Mouse (Mus musculus) embryonic stem cell, embryonic (primary cell): Measurements from ENCODE around the gene Gm10065.

Source experiments
- CTCF ChIA-PET, 4 experiments: fragments of 300-600 bp in 2 of 4; fragments of 350-600 bp in 2 of 4; sonication (Branson Sonifier 250); formaldehyde crosslinking; loops; one replicate each; lab custom pipeline; 2022; ENCODE audit warnings: inconsistent platforms in 2 of 4; lab: Charles Lee
- POLR2A ChIA-PET, 4 experiments: fragments of 300-600 bp in 2 of 4; fragments of 350-600 bp in 2 of 4; sonication (Branson Sonifier 250); formaldehyde crosslinking; loops; one replicate each; lab custom pipeline; 2022; ENCODE audit warnings: antibody characterized with exemption in 4 of 4, inconsistent platforms in 1 of 4; lab: Charles Lee

Gm10065 gene

DNA sequence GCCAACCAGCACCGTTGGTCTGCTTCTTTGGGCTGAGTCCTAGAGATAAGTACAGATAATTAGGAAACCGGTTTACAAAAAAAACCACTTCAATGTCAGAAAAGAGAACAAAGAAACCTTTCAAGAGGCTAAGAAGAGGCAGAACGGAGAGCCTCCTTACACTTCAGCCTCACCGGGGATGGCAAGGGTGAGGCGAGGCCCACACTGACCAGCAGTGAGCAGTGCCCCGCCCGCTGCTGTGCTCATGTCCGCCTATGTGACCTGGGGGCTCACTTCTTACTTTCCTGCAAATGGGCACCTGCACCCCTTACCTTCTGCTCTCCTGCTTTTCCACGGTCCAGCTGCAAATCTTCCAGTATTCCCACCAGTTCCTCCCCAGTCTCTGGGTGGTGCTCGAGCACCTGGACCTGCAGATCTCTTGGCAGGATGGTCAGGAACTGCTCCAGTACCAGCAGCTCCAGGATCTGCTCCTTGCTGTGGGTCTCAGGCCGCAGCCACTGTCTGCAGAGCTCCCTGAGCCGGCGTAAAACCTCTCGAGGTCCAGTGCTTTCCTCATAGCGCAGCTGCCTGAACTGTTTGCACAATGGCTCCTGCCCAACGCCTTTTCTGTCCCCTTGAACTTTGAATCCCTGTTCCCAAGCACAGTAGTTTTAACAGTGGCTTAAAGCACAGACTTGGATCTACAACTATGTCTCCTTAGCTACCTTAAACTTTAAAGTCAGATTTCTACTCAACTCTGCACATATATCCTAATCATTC lies 31.2 kb downstream of the Gm10065 start:
- ChIA-PET CTCF (interaction anchor here in 1 of 4 experiments (0.6 kb wide), 1 partner anchor 34 kb away, joined by 3 read pairs; no protein-coding TSS in a partner anchor), POLR2A (interaction anchor here in 3 of 4 experiments (0.6 to 0.8 kb wide), 4 partner anchors 99 to 1495 kb away, joined by 3 to 5 read pairs (median 4); no protein-coding TSS in a partner anchor)

- ChIA-PET CTCF (interaction anchor here in 1 of 4 experiments (0.6 kb wide), 1 partner anchor 40 kb away, joined by 3 read pairs; no protein-coding TSS in a partner anchor), POLR2A (no interaction called here)
These were observed 32.4 kb downstream of the Gm10065 start for GRCm38 (mm10) chr13:21446796-21447195.

GRCm38 (mm10) chr13:21441207-21441572 lies 38.1 kb downstream of the Gm10065 start:
- POLR2A ChIA-PET: interaction anchor here (0.5 to 3.6 kb wide), 26 partner anchors 8 to 1970 kb away, joined by 3 to 20 read pairs (median 4); partner anchors contain the start of genes Zkscan8 (in 3 of the 4), Zscan26 (in 3 of the 4) and Nkapl (in 2 of the 4)

GRCm38 (mm10) chr13:21440503-21441206 lies 38.6 kb downstream of the Gm10065 start, which contains the start of gene Pgbd1:
TSS of gene Pgbd1 (minus strand) at chr13:21441058.
- ChIA-PET POLR2A (interaction anchor here (0.5 to 3.6 kb wide), 30 partner anchors 9 to 1971 kb away, joined by 3 to 20 read pairs (median 4); partner anchors contain the start of genes Zkscan8 (in 3 of the 4), Zscan26 (in 3 of the 4), Hist1h1b (in 1 of the 4) and Hist1h4k (in 1 of the 4)), CTCF (interaction anchor here in 2 of 4 experiments (0.6 to 1.1 kb wide), 4 partner anchors 12 to 293 kb away, joined by 3 to 12 read pairs (median 3); no protein-coding TSS in a partner anchor)

More at GRCm38 (mm10) chr13:21441207-21441572, 38.1 kb downstream of the Gm10065 start:
- CTCF ChIA-PET: interaction anchor here in 1 of 4 experiments (0.6 to 1.1 kb wide), 2 partner anchors 12 to 114 kb away, joined by 3 read pairs; no protein-coding TSS in a partner anchor

GRCm38 (mm10) chr13:21435476-21435875 lies 43.8 kb downstream of the Gm10065 start:
- CTCF ChIA-PET: no interaction called here
- POLR2A ChIA-PET: no interaction called here
